Mouse (Mus musculus): Measurements from ENCODE around the gene Scn9a. TPM values are rescaled to one million over a fixed set of nuclear protein-coding genes. Genes with fewer than 3 reads are reported as not detected.

Scn9a gene
- total RNA-seq, 2 experiments from 2014 or later, result not detected

DNA sequence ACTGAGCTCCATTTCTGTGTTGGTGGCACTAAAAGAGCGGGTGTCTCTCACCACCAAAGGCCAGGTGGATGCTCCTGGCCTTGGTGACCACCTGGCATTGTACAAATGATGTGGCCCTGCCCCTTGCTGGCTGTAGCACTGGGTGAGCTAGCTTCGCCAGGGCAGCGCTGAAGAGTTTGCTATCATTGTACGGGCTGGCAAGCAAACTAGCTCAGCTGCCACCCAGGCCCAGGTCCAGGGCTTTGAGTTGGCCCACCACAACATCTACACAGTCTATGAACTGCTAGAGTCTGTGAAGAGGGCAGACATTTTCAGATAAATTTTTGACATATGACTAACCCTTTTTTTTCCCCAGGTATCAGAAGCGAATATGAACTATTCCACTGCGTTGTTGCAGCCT lies 170.8 kb downstream of the Scn9a start:
- DNase-seq (ENCODE audit: low spot score), result no peak

DNA sequence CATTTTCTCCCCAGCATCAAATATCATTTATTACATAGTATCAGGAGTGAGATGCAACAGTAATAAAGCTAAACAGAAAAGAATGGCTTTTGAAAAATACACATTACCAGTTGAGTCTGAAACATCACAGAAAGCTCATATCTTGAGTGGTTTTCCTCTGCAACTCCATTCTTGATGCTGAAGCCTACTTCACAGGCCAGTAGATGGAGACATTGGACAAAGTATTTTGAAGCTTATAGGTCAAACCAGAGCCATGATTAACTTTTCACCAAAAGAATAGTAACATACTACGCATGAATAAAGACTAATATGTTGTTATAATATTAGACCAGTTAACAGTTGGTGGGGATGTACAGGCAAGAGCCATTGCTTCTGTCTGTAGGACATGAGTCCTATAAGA lies 172.3 kb downstream of the Scn9a start:
- no peak for DNase-seq (ENCODE audit: low spot score)

DNA sequence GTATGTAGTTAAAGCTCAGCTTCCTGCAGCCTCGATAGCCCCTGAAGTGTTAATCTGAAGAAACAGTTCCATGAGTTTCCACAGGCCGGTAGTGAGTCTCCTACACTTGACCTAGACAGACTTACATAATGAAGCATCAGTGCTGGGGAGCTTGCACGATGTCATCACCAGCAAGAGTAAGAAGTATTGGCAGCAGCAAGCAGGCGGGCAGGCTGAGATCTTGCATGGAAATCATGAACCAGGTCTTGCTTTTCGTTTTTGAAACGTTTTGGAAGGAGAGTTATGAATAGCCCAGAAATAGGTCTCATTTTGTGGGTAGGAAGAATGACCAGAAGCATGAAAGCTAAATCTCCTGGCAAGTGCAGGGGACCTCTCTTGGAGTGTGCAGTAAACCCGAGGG lies 194.1 kb downstream of the Scn9a start, which contains the start of gene Scn1a:
Scn1a (minus strand) TSS at position 130 of the 400 bp plus-strand sequence.
- no peak for DNase-seq (ENCODE audit: low spot score)

DNA sequence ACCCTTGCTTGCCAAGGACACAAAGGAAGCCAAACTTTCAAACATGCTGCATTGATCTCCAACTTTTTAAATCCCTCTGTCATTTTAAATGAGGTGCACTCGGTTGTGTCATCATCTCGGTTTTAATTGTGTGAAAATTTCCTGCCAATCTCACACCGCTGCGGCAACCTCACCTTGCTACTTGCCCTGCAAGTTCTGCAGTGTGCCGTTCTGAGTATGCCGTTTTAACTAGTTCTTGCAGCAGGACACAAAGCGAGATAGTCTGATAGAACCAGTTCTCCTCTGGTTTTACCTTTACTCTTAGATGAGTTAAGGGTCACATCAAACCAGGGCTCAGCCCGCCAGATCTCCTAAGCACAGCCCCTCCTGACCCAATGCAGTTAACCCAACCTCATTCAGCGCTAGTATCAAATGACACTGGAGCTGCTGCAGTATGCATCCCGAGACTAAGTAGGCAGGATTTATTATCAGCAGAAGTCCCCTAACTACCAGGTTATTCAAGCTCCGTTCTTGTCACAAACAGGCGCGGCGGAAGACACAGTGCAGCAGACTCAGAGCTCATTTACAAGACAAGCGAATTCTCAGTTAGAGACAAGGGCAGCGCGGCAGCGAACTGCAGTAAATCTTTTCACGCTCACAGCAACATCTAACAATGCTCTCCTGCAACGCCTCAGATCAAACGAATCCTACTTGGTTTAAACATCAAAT lies 194.8 kb downstream of the Scn9a start:
- DNase-seq (ENCODE audit: low spot score), result no peak

DNA sequence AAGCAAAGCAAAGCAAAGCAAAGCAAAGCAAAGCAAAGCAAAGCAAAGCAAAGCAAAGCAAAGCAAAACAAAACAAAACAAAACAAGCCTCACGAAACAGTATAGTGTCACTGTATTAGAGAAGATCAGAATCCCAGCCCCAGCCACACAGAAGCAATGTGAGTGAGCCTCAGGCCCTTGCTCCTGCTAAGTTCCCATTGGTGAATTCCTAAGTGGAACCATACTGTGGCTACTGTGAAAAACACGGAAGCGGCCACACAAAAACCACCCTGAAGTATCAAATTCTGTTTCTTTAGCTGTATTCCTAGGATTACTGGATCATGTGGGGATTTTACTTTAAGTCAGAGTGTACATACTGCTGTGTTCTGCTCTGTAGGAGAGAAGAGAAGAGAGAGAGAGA lies 198.5 kb downstream of the Scn9a start:
- DNase-seq (ENCODE audit: low spot score), result no peak

Other genes starting within 250 kb of the Scn9a start
- gene Scn1a, start 194.1 kb downstream of the Scn9a start, total RNA-seq (2021), result under 1 TPM in 1 of 2 experiments, not detected in 1; 0.09 TPM
- gene Scn7a, start 150.0 kb upstream of the Scn9a start, total RNA-seq (2021), result 1 to 10 TPM; 2.3 to 3.0 TPM

Data from gastrocnemius, adult 18-20 months (tissue).